Mouse (Mus musculus) naive thymus-derived CD4-positive, alpha-beta T cell, adult 2 months (primary cell): ENCODE measurements around the gene As3mt.
"Not testable (repeated sequence)": the region's sequence is repeated elsewhere in the genome, so short reads cannot be mapped to it uniquely, and the experiment has no call there.

ENCODE experiments used
- DNase-seq: peaks from one replicate; pipeline ENCODE4 v3.0.0-alpha.2; 2011; ENCODE audit warnings: low read depth

Gene As3mt

DNA sequence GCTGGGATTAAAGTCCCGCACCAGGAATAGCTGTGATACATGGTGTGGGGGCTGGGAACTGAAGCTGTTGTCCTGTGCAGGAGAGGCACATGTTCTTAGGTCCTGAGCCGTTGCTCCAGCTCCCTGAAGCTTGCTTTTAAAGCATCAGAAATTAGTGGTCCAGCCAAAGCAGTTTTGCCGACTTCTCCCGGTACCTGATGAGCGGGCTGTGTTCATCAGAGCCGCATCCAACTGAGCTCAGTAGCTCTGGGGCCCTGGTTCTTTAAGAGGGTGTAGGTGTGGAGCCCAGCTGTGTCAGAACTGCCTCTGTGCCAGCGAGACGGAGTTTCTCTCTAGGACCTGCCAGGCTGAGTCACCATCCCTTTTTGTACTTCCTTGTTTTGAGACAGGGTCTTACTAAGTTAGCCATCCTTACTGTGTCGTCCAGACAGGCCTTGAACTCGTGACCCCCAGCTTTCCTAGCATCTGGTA lies 8.2 kb upstream of the As3mt start:
- DNase-seq: no peak

DNA sequence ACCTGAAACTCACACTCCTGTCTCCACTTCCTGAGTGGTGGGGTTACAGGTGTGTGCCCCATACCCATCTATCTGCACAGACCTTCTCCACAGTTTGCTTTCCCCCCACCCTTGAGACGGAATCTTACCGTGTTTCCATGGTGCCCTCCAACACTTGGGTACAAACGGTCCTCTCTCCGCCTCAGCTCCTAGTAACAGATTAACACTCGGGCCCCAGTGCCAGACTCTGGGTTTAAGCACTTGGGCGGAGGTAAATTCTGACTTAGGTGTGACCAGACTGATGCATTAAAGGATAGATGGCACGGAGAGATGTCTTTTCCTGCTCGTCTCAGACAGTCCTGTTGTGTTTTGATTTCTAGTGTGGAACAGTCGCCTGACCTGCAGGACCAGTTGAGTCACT lies 6.1 kb upstream of the As3mt start:
- no peak for DNase-seq

DNA sequence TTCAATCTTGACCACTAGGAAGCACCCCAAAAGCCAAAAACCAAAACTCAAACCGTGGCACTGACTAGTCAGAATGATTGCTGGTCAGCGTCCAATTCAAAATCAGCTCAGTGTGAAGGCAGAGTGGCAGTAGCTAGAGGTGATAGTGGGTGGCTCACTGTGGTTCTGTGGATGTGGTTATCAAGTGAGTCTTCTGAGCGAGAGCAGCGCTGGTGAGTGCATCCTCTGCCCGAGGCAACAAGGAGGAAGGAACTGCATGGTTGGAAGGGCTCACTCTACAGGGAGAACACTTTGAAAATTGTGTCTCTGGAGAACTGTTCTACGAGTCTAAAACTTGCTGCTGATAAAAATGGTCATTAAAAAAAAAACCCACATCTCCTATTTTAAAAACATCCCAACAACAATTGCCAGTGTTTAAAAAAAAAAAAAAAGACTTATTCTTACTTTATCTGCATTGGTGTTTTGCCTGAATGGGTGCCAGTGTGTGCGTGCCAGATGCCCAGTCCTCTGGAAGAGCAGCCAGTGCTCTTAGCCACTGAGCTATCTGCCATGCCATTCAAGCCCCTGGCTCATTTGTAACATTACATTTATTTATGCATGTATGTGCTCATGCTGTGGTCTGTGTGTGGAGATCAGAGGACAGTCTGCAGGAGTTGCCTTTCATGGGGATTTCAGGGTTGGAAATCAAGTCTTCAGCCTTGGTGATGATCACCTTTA lies 1.3 kb upstream of the As3mt start:
- peak; percentile 54 for DNase-seq

DNA sequence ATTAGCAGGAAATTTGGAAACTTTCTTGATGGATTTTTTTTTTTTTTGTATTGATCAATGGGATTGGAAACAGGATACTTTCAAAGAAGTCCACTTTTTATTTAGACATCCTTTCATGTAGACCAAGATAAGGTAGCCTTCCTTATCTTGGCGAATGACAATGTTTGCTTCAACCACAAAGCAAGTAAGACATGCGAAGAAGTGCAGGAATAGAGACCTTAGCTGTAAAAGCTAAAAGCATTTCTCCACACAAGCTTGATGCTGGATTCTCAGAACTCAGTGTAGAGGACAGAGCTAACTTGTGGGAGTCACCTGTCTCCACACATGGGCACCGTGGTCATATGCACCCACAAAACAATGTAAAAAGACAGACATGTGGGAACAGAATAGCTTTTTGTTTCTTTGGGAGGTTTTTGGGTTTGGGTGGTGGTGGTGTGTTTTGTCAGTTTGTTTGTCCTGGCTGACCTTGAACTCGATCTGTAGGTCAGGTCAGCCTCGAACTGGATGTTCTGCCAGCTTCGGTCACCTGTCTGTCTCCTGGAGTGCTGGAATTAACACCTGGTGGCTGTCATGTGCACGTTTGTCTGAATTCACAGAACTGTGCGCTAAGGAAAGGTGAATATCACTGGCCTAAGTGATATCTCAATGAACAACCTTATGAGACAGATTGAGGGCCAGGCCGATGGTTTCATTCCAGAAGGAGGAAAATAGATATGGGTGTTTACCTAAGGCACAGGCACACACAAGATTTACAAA lies 540 bp upstream of the As3mt start:
- no peak for DNase-seq

DNA sequence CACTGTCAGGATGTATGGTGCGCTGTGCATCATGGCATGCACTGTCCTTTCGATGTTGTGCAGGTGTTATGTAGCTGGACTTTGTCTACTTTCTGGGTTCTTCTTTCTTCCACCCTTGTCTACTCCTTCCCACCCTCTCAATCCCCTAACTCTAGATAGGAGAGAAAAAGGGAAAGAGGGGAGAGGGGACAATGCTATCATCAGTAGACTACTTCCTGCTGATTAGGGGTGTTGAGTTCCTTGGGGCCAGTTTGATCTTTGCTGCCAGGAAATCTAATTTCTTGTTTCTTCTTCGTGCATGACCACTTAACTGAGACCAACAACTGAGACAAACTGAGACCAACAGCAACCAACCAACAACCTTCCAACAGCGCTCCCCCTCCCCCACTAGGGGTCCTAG lies 3.4 kb downstream of the As3mt start:
- no peak for DNase-seq

DNA sequence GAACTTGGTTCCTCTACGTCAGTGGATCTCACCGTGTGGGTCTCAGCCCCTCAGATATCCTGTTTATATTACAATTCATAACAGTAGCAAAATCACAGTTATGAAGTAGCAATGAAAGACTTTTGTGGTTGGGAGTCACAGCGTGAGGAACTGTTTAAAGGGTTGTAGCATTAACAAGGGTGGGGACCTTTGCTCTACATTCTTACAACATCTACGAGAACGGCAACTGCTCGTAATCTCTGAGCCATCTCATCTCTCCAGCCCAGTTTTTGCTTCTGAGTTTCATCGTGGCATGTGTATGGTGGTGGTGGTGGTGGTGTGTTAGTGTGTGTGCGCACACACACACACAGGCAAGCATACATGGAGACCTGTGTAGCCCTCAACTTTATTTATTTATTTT lies 7.0 kb downstream of the As3mt start:
- no peak for DNase-seq

DNA sequence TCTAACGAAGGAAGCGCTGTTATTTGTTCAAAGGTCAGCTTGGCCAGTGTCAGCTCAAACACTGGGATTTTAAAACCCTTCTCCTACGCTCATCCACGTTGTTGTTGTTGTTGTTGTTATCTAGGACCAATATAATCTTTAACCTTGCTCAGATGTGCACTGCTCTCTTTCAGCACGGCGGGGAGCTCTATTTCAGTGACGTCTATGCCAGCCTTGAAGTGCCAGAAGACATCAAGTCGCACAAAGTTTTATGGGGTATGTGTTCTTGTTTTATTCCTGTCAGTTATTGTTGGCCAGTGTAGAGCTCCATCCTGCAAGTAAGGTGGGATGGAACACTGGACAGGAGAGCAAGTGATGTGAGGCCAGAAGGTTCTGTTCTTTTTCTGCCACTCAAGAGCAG lies 7.8 kb downstream of the As3mt start:
- no peak for DNase-seq

DNA sequence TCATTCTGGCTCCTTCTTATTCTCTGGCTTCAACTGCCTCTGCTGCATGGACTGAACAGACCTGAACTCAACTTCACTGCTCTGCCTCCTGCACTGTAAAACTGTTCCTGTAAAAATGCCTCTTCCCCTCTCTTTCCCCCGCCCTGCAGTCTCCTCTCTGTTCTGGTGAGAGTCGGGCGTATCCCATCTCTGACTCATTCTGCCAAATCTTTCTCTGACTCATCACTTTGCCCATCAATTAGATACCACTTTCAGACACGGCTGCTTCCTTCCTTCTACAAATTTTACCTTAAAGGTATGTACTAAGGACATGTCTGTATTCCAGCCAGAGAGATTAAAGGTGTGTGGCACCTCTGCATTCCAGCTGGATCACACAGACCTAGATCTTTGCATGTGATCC lies 10.9 kb downstream of the As3mt start:
- DNase-seq: no peak

DNA sequence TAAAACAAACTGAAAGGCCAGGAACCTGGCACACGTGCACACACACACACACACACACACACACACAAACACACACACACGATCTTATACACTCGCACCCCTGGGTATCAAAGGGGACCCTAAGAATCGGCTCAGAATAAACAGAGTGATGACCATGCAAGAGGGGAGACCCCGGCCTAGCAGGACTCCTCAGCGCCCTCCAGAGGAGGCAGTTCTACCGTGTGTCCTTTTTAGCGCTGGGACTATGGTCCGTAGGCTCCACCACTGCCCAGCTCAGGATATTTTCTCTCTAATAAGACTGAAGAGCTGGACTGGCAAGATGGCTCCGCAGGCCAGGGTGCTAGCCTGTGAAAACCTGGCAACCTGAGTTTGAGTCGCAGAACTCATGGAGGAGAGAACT lies 17.2 kb downstream of the As3mt start:
- no peak for DNase-seq

DNA sequence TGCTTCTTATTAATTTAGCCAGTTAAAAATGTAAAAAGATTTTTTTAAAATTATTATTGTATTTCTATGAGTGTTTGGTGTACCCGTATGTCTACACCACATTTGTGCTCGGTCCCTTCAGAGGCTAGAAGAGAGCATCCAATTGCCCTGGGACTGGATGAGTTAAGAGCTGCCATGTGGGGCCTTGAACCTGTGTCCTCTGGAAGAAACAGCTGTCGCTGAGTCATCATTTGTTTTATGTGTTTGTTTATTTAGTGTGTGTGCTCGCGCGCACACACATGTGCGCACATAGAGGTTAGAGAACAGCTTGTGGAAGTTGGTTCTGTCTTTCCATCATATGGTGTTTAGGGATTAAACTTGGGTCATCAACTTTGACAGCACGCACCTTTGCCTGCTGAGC lies 18.9 kb downstream of the As3mt start:
- DNase-seq: no peak

DNA sequence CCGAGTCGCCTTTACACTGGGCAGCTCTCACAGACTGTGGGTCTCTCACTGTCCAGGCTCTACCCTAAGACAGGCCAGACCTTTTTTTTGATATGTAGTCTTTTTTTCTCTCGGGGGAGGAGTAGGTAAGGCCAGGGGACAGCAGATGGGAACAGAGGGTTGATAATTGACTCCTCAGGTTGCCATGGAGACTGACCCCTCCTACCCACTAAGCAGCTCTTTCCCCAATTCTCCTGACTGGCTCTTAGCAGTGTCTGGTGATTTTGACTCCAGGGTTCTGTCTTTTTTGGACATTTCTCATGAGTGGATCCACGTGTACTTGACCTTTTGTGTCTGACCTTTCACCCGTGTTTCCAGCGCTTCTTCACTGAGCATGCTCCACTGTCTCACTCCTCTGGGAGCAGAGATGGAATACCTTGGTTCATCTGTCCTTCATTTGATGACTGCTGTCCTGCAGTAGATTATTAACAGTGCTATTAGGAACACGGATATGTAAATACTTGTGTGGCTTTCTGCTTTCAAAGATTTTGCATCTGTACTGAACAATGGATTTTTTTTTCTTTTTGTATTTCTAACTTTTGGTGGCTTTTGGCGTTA lies 20.0 kb downstream of the As3mt start:
- no peak for DNase-seq

DNA sequence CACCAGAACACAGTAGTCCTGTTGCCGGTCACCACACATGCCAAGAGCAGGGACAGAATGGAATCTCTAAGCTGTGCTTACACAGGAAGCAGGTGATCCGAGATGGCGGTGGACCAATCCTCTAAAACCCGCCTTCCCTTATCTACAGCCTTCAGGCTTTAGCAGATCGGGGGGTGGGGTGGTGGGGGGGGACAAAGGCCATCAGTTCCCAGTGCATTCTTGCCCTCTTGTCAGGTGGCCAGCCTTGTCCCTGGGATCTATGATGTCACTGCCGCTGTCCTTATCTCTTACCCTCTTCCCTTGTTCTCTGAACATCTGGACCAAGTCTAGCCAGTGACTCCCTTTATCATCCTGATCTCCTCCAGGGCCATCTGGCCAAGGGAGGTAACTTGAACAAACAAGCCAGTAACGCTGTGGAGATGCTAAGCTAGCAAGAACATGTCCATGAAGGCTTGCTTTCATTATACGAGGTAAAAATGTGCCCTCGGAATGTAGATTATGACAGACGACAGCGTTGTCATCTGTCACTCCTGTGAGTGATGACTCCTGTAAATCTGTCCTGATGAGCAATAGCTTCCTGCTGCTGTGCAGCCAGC lies 20.8 kb downstream of the As3mt start:
- DNase-seq: no peak

DNA sequence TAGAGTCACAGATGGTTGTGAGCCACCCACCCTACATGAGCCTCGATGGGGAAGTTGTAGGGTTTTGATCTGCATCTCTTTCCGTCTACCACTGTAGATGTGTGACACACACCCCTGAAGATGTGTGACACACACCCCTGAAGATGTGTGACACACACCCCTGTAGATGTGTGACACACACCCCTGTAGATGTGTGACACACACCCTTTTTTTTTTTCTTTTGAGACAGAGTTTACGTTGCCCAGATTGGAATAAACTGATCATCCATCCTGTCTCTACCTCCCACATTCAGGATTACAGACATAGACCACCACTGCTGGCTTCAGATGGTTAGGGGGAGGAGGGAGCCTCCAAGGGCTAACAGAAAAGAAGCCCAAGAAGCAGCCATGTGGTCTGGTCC lies 21.7 kb downstream of the As3mt start:
- no peak for DNase-seq

DNA sequence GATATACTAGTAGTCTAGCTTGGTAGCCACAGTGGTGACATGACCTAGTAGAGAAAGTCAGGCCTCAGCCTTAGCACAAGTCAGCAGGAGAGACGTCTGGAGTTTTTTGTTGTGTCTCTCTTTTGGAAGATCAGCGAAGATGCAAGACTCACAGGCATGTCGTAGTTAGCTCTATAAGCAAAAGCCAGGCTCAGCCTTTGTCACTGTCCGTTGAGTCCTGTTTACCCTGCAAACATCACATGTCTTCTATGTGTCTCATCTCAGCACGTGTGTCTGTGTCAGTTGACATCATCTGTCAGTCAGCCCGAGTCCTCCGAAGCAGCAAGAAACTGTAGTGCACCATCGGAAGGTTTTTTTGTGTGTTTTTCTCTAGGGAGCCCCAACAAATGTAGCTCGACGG lies 24.1 kb downstream of the As3mt start:
- no peak for DNase-seq

DNA sequence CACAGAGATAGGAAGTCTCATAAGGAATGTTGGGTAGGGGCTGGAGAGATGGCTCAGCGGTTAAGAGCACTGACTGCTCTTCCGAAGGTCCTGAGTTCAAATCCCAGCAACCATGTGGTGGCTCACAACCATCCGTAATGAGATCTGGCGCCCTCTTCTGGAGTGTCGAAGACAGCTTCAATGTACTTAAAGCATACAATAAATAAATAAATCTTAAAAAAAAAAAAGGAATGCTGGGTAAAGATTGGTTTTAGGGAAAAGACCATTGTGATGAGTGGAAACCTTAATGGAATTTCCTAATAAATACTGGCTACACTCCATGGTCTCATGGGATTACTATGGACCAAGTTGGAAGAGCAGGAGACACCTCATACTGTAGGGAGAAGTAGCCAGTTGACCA lies 25.4 kb downstream of the As3mt start:
- not testable (repeated sequence) for DNase-seq

DNA sequence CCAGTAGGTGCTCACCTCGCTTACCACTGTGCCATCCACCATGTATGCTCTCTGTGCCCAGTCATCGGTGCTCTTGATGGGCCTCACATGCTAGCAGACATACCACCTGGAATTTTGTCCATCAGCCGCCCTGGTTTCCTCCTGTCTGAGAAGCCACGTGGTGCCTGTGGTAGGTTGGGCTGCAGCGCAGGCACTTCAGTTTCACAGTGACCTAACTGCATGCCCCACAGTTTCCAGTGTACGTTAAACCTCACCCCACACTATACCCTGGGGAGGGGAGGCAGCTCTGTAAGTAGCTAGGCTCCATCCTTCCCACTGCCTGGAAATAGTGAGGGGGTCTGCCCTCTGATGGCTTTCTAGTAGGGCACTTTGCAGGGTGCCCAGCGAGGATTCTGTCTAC lies 26.4 kb downstream of the As3mt start:
- no peak for DNase-seq

DNA sequence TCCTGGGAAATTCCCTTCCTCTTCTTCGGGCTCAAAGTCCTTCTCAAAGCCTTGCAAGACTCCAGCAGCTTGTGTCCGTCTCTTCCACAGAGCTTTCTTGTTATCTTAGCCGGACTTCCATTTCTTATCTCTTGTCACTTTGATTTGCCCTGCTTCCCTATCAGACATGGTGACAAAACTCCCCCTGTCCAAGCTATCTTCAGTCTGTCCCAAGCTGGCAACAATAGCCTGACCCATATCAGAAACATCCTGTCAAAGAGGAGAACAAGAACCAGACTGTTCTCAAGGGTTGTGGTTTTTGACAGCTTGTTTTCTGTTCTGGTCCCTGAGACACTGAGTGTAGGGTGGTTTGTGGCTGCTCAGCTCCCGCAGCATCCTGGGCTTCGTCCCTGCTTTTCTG lies 28.0 kb downstream of the As3mt start:
- DNase-seq: no peak

DNA sequence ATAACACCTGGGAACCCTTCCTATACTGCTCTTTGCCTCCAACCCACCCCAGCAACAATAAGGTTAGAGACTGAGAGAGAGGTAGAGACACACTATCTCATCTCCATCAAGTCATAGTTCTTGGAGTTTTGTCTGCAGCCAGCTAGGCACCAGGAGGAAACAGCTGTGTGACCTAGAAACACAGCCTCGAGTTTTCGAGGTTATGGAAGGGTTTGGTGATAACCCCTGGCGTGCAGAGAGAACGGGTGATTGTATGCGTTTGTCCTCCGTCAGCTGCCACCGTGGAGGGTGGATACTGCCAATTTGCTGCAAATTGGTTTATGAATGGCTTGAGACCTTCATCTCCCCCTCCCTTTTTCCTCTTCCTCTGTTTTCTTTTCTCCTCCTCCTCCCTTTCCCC lies 29.8 kb downstream of the As3mt start:
- DNase-seq: no peak

DNA sequence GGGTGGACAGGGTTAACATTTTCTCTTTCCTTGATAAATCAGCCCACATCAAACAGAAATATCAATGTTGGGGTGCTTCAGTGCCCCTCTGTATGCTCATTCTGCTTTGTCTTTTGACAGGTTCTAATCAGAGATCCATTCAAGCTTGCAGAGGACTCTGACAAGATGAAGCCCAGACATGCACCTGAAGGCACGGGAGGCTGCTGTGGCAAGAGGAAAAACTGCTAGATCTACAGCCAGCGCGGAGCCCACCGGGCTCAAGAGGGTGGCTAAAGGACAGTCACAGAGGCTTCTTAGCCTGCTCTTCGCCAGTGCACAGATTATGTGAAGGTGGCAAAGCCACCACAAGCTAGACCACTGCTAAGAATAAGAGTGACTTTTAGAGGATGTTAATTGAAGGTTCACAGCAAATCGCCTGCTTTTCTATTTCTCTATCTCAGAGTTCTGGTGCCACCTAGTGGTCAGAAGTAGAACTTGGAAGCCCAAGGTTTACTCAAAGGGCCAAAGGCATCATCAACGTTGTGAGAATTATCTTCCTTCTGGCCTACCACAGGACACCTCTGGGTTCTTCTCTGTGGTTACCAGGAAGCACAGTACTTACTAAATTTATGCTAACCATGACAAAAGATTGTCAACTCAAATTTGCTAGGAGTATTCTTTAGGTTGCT lies 33.2 kb downstream of the As3mt start:
- peak; percentile 86 for DNase-seq

DNA sequence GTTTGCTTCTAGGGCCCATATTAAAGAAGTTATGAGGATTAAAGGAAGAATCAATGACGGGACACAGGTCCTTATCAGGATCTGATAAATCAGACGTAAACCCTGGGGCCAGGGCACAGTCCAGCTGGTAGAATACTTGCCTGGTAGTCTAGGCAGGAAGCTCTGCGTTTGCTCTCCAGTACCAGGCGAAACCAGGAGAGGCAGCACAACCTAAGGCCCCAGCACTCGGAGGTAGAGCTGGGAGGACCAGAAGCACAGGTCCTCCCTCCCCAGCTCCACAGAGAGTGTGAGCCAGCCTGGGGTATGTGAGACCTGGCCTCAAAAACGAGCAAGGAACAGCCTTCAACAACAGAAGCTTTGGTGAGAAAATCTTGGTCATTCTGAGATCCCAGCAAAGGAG lies 34.3 kb downstream of the As3mt start:
- DNase-seq: no peak

DNA sequence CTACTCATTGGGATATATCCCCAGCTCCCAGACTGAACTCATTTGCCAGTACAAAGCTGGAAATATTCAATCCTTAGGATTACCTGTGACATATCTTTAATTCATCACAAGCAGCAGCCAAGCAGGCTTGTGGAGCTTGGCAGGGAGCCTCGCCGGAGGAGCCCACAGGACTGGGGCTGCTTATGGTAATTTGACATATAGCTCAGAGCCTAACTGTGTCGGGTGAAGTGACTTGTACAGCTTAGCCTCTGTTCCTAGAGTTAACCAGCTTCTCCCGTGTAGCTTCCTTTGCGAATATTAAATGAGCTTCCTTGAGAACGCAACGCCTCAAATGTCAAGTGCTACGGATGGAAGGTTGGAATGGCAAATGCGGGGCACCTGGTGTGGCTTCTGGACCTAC lies 37.4 kb downstream of the As3mt start:
- no peak for DNase-seq

DNA sequence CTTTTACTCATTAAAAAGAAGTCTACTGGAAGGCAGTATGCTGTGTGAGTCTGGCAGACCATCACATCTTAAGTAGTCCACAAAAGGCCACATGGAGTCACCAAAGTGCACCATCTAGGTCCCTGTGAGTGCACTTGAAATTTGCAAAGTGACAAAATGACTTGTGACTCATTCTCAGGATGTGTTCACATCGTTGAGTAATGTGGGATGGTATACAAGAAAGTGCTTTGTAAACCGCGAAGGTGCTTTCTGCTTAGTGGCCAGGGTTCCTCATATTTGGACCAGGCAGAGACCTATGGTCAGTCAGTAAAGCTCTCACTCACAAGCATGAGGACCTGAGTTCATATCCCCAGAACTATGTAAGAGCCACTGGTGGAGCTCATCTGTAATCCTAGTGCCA lies 40.5 kb downstream of the As3mt start:
- DNase-seq: no peak
